Mouse (Mus musculus) kidney, adult 2 months (tissue): Measurements from ENCODE around the gene Rin3.

Source experiments
- CTCF ChIP-seq: fragments of 200-500 bp; conservative IDR thresholded peaks from 2 replicates; pipeline ENCODE4 v1.5.1; 2011; ENCODE audit warnings: low read depth, mild to moderate bottlenecking, control low read depth, low read length, moderate library complexity, mixed read lengths; ENCODE audit not compliant: insufficient read depth, insufficient read length
- POLR2A ChIP-seq: fragments of 200-500 bp; IDR thresholded peaks from one replicate; pipeline ENCODE4 v1.6.1; 2011; ENCODE audit warnings: low read depth, low read length, control low read depth

GRCm38 (mm10) chr12:102258522-102259112 lies 24.2 kb upstream of the Rin3 start:
- TF ChIP-seq CTCF (no peak), POLR2A (no peak)
